Comparison of ENCODE assay signal across 8 mouse cellular contexts in the genomic region with DNA sequence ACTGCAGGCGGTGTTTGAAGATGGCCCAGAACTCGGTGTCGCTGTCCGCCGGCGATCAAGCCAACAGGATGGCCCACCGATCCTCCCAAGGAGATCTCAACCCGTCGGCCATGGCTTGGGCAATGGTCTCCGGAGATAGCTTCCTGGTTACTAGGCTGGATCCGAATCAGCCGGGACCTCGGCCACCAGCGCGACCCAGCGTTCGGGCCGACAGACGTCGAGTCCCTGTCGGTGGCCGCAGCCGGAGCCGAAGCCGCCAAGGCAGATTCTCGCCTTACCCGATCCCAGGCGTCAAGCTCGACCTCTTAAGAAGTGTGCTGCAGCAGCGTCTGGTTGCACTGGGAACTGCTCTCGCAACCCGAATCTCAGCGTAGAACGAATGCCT. TPM values are rescaled to one million over a fixed set of nuclear protein-coding genes. Genes with fewer than 3 reads are reported as not detected.
DNase-seq lines count a peak whose midpoint lies in the region; ATAC-seq and TF ChIP-seq lines count a peak whose summit lies in the region.

No protein-coding gene starts in this region.

- no peaks in the 10 kb centered on the region for H3K9me3 ChIP-seq in kidney, postnatal 0 days (replicated peaks; ENCODE audit: low read length)
- H3K9me3 ChIP-seq in hindbrain, embryonic 13.5 days: no peaks in the 10 kb centered on the region
- H3K9me3 ChIP-seq in midbrain, embryonic 10.5 days (replicated peaks): no peaks in the 10 kb centered on the region

- peak; percentile 62 for DNase-seq in kidney, postnatal 0 days (ENCODE audit: low spot score)
- no peak for DNase-seq in kidney, adult 9 months
- no peak for DNase-seq in midbrain, embryonic 10.5 days (ENCODE audit: low spot score)
- no peak for DNase-seq in cerebellum, postnatal 25 days
- no peak for DNase-seq in retina, embryonic 14.5 days (ENCODE audit: low spot score)
- no peak for DNase-seq in layer of hippocampus, postnatal 36 days

- no peak for TF ChIP-seq CTCF in kidney, postnatal 0 days (IDR thresholded peaks at IDR 0.05; ENCODE audit: low read depth)

- 3% methylated on average over 34 of the region's 34 CpGs for WGBS in kidney, postnatal 0 days
- 2% methylated on average over 34 of the region's 34 CpGs for WGBS in hindbrain, embryonic 13.5 days
- WGBS in midbrain, embryonic 10.5 days: 3% methylated on average over 34 of the region's 34 CpGs

- H3K4me1 ChIP-seq in kidney, postnatal 0 days (replicated peaks; ENCODE audit: insufficient read depth, low read length): peaks cover 13% of the 10 kb centered on the region
- peaks cover 6% of the 10 kb centered on the region; the same call in 1 of the 2 replicates for H3K4me1 ChIP-seq in brown adipose tissue, adult 24 weeks (ENCODE audit: control insufficient read depth, insufficient read depth, insufficient read length, low read length)
- H3K4me1 ChIP-seq in hindbrain, embryonic 13.5 days (replicated peaks): peaks cover 19% of the 10 kb centered on the region
- peaks cover 16% of the 10 kb centered on the region for H3K4me1 ChIP-seq in midbrain, embryonic 10.5 days

- H3K27me3 ChIP-seq in kidney, postnatal 0 days (ENCODE audit: insufficient read depth, low read length): no peaks in the 10 kb centered on the region
- H3K27me3 ChIP-seq in hindbrain, embryonic 13.5 days: no peaks in the 10 kb centered on the region
- H3K27me3 ChIP-seq in midbrain, embryonic 10.5 days (ENCODE audit: low read depth, poor library complexity, severe bottlenecking): no peaks in the 10 kb centered on the region

- H3K9ac ChIP-seq in kidney, postnatal 0 days (ENCODE audit: low read depth, low read length): peak overlapping the region; percentile 95
- peak overlapping the region; percentile 94 for H3K9ac ChIP-seq in hindbrain, embryonic 13.5 days

- peak overlapping the region; percentile 92 for H3K27ac ChIP-seq in kidney, postnatal 0 days
- peak overlapping the region; percentile 91 for H3K27ac ChIP-seq in brown adipose tissue, adult 24 weeks (replicated peaks; ENCODE audit: low read depth, low read length)
- H3K27ac ChIP-seq in hindbrain, embryonic 13.5 days: peak overlapping the region; percentile 97
- H3K27ac ChIP-seq in midbrain, embryonic 10.5 days (replicated peaks): peak overlapping the region; percentile 96

- H3K4me3 ChIP-seq in kidney, postnatal 0 days (replicated peaks; ENCODE audit: low read depth, low read length): peak overlapping the region; percentile 90
- peak overlapping the region; percentile 67 for H3K4me3 ChIP-seq in brown adipose tissue, adult 24 weeks (ENCODE audit: insufficient read depth, low read depth, low read length)
- peak overlapping the region; percentile 84 for H3K4me3 ChIP-seq in hindbrain, embryonic 13.5 days
- H3K4me3 ChIP-seq in midbrain, embryonic 10.5 days: peak overlapping the region; percentile 86

- H3K4me2 ChIP-seq in kidney, postnatal 0 days (ENCODE audit: low read length): peak overlapping the region; percentile 86
- peak overlapping the region; percentile 84 for H3K4me2 ChIP-seq in hindbrain, embryonic 13.5 days

- ATAC-seq in kidney, postnatal 0 days (replicated peaks; ENCODE audit: low FRiP score, low read depth): peak; percentile 43
- ATAC-seq in hindbrain, embryonic 13.5 days (ENCODE audit: low FRiP score): peak; percentile 85

- H3K36me3 ChIP-seq in kidney, postnatal 0 days (ENCODE audit: insufficient read depth, low read length): peaks cover 20% of the 10 kb centered on the region
- peaks cover 21% of the 10 kb centered on the region for H3K36me3 ChIP-seq in hindbrain, embryonic 13.5 days
- H3K36me3 ChIP-seq in midbrain, embryonic 10.5 days: peaks cover 33% of the 10 kb centered on the region

RNA-seq across cellular contexts. Expression of a gene that starts 0.3 kb away (rescaled TPM):
- polyA plus RNA-seq in kidney, postnatal 0 days (2015; fragmentation: Nextera tagmentation; extraction: Ambion mirVana): 77.5 and 92.3 TPM in 2 replicates
- polyA plus RNA-seq in brown adipose tissue, adult 24 weeks (2012; ENCODE audit: insufficient read depth, insufficient read length, missing spikeins): 56.9 and 86.2 TPM in 2 replicates
- polyA plus RNA-seq in hindbrain, embryonic 13.5 days (2015; fragmentation: Nextera tagmentation; extraction: Ambion mirVana): 33.4 and 34.4 TPM in 2 replicates
- polyA plus RNA-seq in midbrain, embryonic 10.5 days (2016; fragmentation: Nextera tagmentation; extraction: Ambion mirVana): 34.1 and 36.7 TPM in 2 replicates
- 10 to 100 TPM; 10.8 TPM for total RNA-seq in layer of hippocampus, postnatal 36 days (2021)

RNA-seq across cellular contexts. Expression of a gene that starts 0.4 kb away (rescaled TPM):
- 128 and 132 TPM in 2 replicates for polyA plus RNA-seq in kidney, postnatal 0 days (2015; fragmentation: Nextera tagmentation; extraction: Ambion mirVana)
- 60.8 and 63.6 TPM in 2 replicates for polyA plus RNA-seq in brown adipose tissue, adult 24 weeks (2012; ENCODE audit: insufficient read depth, insufficient read length, missing spikeins)
- 85.8 and 93.7 TPM in 2 replicates for polyA plus RNA-seq in hindbrain, embryonic 13.5 days (2015; fragmentation: Nextera tagmentation; extraction: Ambion mirVana)
- polyA plus RNA-seq in midbrain, embryonic 10.5 days (2016; fragmentation: Nextera tagmentation; extraction: Ambion mirVana): 106 and 112 TPM in 2 replicates
- 10 to 100 TPM; 36.1 to 37.4 TPM for total RNA-seq in layer of hippocampus, postnatal 36 days (2021)

RNA-seq across cellular contexts. Expression of a gene that starts 15.1 kb away (rescaled TPM):
- polyA plus RNA-seq in kidney, postnatal 0 days (2015; fragmentation: Nextera tagmentation; extraction: Ambion mirVana): 117 and 125 TPM in 2 replicates
- 136 and 177 TPM in 2 replicates for polyA plus RNA-seq in brown adipose tissue, adult 24 weeks (2012; ENCODE audit: insufficient read depth, insufficient read length, missing spikeins)
- polyA plus RNA-seq in hindbrain, embryonic 13.5 days (2015; fragmentation: Nextera tagmentation; extraction: Ambion mirVana): 80.8 and 91.1 TPM in 2 replicates
- 95.2 and 110 TPM in 2 replicates for polyA plus RNA-seq in midbrain, embryonic 10.5 days (2016; fragmentation: Nextera tagmentation; extraction: Ambion mirVana)
- total RNA-seq in layer of hippocampus, postnatal 36 days (2021): 100 to 1,000 TPM in 1 of 2 experiments, 10 to 100 TPM in 1; 99.5 to 106 TPM
